Mouse (Mus musculus) CH12.LX (cell line): ENCODE measurements around the gene Ano10. TPM values are rescaled to one million over a fixed set of nuclear protein-coding genes. Genes with fewer than 3 reads are reported as not detected.

Source experiments
- DNase-seq: peaks from one replicate; pipeline ENCODE4 v3.0.0-alpha.2; 2013; ENCODE audit errors: extremely low read depth
- H3K27ac ChIP-seq: 2 replicates; pipeline ENCODE4 v1.5.1; 2012; ENCODE audit warnings: low read depth, mild to moderate bottlenecking, control low read depth, moderate library complexity; ENCODE audit not compliant: insufficient read depth
- H3K27me3 ChIP-seq: replicated peaks from 2 replicates; pipeline ENCODE3; 2012; ENCODE audit warnings: inconsistent platforms
- H3K36me3 ChIP-seq, 2 experiments: replicated peaks in 1 of 2; 2 replicates each; pipeline versions ENCODE3 to v1.6.1; 2012; ENCODE audit warnings: inconsistent platforms in 1 of 2, low read length in 1 of 2, mild to moderate bottlenecking in 1 of 2, mixed read lengths in 1 of 2, moderate library complexity in 1 of 2; ENCODE audit not compliant: control insufficient read depth in 1 of 2, insufficient read depth in 1 of 2
- H3K4me1 ChIP-seq, 2 experiments: 2 replicates each; pipeline ENCODE4 v1.6.1; 2012; ENCODE audit warnings: inconsistent platforms in 1 of 2, moderate library complexity in 1 of 2; ENCODE audit not compliant: insufficient read depth in 2 of 2, control insufficient read depth in 1 of 2
- H3K4me2 ChIP-seq: 2 replicates; pipeline ENCODE4 v1.6.1; 2012; ENCODE audit warnings: low read depth, mild to moderate bottlenecking, control low read depth; ENCODE audit not compliant: poor library complexity, insufficient read depth, severe bottlenecking
- H3K4me3 ChIP-seq, 3 experiments: fragments of 150-350 bp in 1 of 3; sonication (generic) in 1 of 3; replicated peaks in 1 of 3; 2 replicates each; pipeline versions ENCODE3 to v1.5.1; 2011 to 2012; ENCODE audit warnings: low read depth in 2 of 3, low read length in 2 of 3, mild to moderate bottlenecking in 2 of 3, moderate library complexity in 2 of 3, control low read depth in 1 of 3, improper control_type of control experiment in 1 of 3, inconsistent platforms in 1 of 3, mixed read lengths in 1 of 3; ENCODE audit not compliant: poor library complexity in 1 of 3
- H3K79me2 ChIP-seq: replicated peaks from 2 replicates; pipeline ENCODE4 v1.6.1; 2012; ENCODE audit warnings: mild to moderate bottlenecking, moderate library complexity; ENCODE audit not compliant: control insufficient read depth, poor library complexity, insufficient read depth, severe bottlenecking; ENCODE audit errors: extremely low read depth
- H3K9ac ChIP-seq: 2 replicates; pipeline ENCODE4 v1.6.1; 2012; ENCODE audit warnings: low read depth, mild to moderate bottlenecking, control low read depth, moderate library complexity; ENCODE audit not compliant: insufficient read depth
- H3K9me3 ChIP-seq: replicated peaks from 2 replicates; pipeline ENCODE3; 2012; ENCODE audit warnings: low read length, inconsistent platforms, mixed read lengths
- CHD1 ChIP-seq: IDR thresholded peaks from 2 replicates; pipeline ENCODE4 v1.6.1; 2012; ENCODE audit warnings: low read depth, low read length, improper control_type of control experiment, inconsistent platforms
- CTCF ChIP-seq, 2 experiments: IDR thresholded peaks in 1 of 2; conservative IDR thresholded peaks in 1 of 2; 2 replicates each; pipeline ENCODE4 v1.5.1; 2011 to 2012; ENCODE audit warnings: low read depth in 2 of 2, low read length in 2 of 2, improper control_type of control experiment in 1 of 2, inconsistent platforms in 1 of 2, mild to moderate bottlenecking in 1 of 2, moderate library complexity in 1 of 2
- GABPA ChIP-seq: IDR thresholded peaks from 2 replicates; pipeline ENCODE4 v1.6.1; 2012; ENCODE audit warnings: low read depth, low read length, improper control_type of control experiment, inconsistent platforms; ENCODE audit not compliant: insufficient replicate concordance
- HCFC1 ChIP-seq: IDR thresholded peaks from 2 replicates; pipeline ENCODE4 v1.6.1; 2012; ENCODE audit warnings: low read depth, mild to moderate bottlenecking, inconsistent platforms, low read length, improper control_type of control experiment
- IRF4 ChIP-seq: IDR thresholded peaks from 2 replicates; pipeline ENCODE4 v1.6.1; 2014; ENCODE audit warnings: low read depth, mild to moderate bottlenecking, inconsistent platforms, low read length, improper control_type of control experiment
- JUN ChIP-seq: IDR thresholded peaks from 2 replicates; pipeline ENCODE4 v1.6.1; 2011; ENCODE audit warnings: low read depth, mild to moderate bottlenecking, low read length, improper control_type of control experiment, moderate library complexity; ENCODE audit not compliant: insufficient read depth
- JUND ChIP-seq: conservative IDR thresholded peaks from 2 replicates; pipeline ENCODE4 v1.6.1; 2011; ENCODE audit warnings: low read depth, low read length, improper control_type of control experiment
- MAFK ChIP-seq: IDR thresholded peaks from 2 replicates; pipeline ENCODE4 v1.6.1; 2011; ENCODE audit warnings: low read length, improper control_type of control experiment; ENCODE audit not compliant: insufficient replicate concordance
- MXI1 ChIP-seq: IDR thresholded peaks from 2 replicates; pipeline ENCODE4 v1.6.1; 2011; ENCODE audit warnings: mild to moderate bottlenecking, low read depth, low read length, improper control_type of control experiment
- POLR2A ChIP-seq: IDR thresholded peaks from 2 replicates; pipeline ENCODE4 v1.6.1; 2011; ENCODE audit warnings: low read depth, mild to moderate bottlenecking, improper control_type of control experiment, low read length
- POLR2AphosphoS2 ChIP-seq: IDR thresholded peaks from 2 replicates; pipeline ENCODE4 v1.6.1; 2011; ENCODE audit warnings: low read depth, low read length, improper control_type of control experiment
- RAD21 ChIP-seq: IDR thresholded peaks from 2 replicates; pipeline ENCODE4 v1.6.1; 2011; ENCODE audit warnings: low read depth, mild to moderate bottlenecking, low read length, improper control_type of control experiment, moderate library complexity
- RCOR1 ChIP-seq: conservative IDR thresholded peaks from 2 replicates; pipeline ENCODE4 v1.6.1; 2012; ENCODE audit warnings: low read depth, mild to moderate bottlenecking, inconsistent platforms, low read length, improper control_type of control experiment
- SIN3A ChIP-seq: IDR thresholded peaks from 2 replicates; pipeline ENCODE4 v1.6.1; 2012; ENCODE audit warnings: low read length, improper control_type of control experiment, inconsistent platforms
- SMC3 ChIP-seq: IDR thresholded peaks from 2 replicates; pipeline ENCODE4 v1.6.1; 2011; ENCODE audit warnings: low read depth, low read length, improper control_type of control experiment
- USF1 ChIP-seq: IDR thresholded peaks from 2 replicates; pipeline ENCODE4 v1.6.1; 2014; ENCODE audit warnings: low read depth, mild to moderate bottlenecking, inconsistent platforms, low read length, improper control_type of control experiment
- USF2 ChIP-seq: conservative IDR thresholded peaks from 2 replicates; pipeline ENCODE4 v1.6.1; 2011; ENCODE audit warnings: low read depth, low read length, improper control_type of control experiment
- ZC3H11A ChIP-seq: IDR thresholded peaks from 2 replicates; pipeline ENCODE4 v1.6.1; 2012; ENCODE audit warnings: low read depth, mild to moderate bottlenecking, inconsistent platforms, low read length, improper control_type of control experiment
- ZMIZ1 ChIP-seq: IDR thresholded peaks from 2 replicates; pipeline ENCODE4 v1.6.1; 2012; ENCODE audit warnings: low read depth, mild to moderate bottlenecking, inconsistent platforms, low read length, improper control_type of control experiment
- dilution Hi-C: fragments of 300-500 bp; cut with MboI; formaldehyde crosslinking; loops from 2 replicates; pipeline ENCODE4 v1.14.3; 2020; ENCODE audit warnings: low sequenced_read_pairs; ENCODE audit not compliant: extremely low pct_unique_long_range_greater_than_20kb, extremely low pct_ligation_motif_present
- in situ Hi-C: fragments of 300-500 bp; cut with MboI; formaldehyde crosslinking; loops from 3 replicates; pipeline ENCODE4 v1.14.3; 2019; ENCODE audit warnings: low sequenced_read_pairs, low pct_ligation_motif_present, low pct_unique_long_range_greater_than_20kb, mixed read lengths
- polyA plus RNA-seq: library from polyadenylated mRNA; unstranded; fragments of >175 nt; gene quantifications from 2 replicates; pipeline ENCODE4 v1.2.1, GENCODE M21; 2012; ENCODE audit warnings: low read depth; ENCODE audit not compliant: insufficient read length
- total RNA-seq, 2 experiments: library from RNA; depleted of rRNA; stranded (reverse); fragments of 300-350 nt in 1 of 2; fragments of >200 nt in 1 of 2; gene quantifications; 2 replicates each; pipeline ENCODE4 v1.2.3; 2012 to 2014

Ano10 gene
- total and polyA plus RNA-seq, 3 experiments = 9.5 to 23.9 (median 12.2) TPM

DNA sequence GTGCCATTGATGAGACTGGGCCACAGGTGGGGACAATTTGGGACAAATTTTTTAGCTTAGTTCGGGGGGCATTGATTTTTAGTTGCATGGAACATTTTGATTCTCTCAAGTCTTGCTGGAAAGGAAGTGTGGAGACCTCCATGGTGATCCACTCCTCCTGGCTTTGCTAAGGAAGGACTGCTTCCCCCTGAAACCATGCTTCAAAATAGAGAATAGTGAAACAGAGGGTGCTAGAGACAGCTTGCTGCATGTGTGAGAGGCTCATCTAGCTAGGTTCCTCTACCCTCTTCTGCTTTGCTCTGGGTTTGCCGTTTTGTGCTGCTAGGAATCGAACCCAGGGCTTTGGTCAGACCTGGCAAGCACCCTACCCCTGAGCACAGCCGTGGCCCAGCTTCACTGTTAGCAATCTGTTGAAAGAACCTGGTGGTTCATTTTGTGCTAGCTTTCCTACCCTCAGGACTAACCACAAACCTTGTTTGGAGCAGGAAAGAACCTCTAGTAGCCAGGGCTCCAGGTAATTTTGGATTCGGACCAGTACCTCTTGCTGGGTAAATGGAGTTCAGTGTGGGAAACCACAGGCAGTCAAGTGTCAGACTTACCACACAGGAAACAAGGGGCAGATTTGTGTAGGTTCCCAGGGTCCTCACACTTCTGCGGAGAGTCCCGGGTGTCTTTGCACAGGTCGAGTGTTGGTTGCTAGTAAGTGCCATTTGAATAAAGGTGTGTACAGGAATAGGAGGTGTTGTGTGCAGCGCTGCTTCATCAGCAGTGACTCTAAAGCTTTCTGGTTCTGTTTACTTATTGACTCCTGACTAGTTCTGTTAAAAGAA lies 144.0 kb downstream of the Ano10 start:
- Histone ChIP-seq H3K9me3 (peaks cover under 1% of the 10 kb centered on the region), H3K27ac (no peak overlapping the region), H3K4me2 (no peak overlapping the region), H3K27me3 (no peaks in the 10 kb centered on the region), H3K79me2 (no peaks in the 10 kb centered on the region; the same call in 1 of the 2 replicates), H3K9ac (no peak overlapping the region), H3K36me3 (peaks cover 4 to 8% of the 10 kb centered on the region in 2 experiments), H3K4me1 (peaks cover 0 to 7% of the 10 kb centered on the region in 2 experiments; a peak in 2 of 4 replicates), H3K4me3 (no peak overlapping the region)
- in situ Hi-C loops = no loop called here
- no peak for DNase-seq
- TF ChIP-seq RCOR1 = no peak
- no peak for TF ChIP-seq JUND
- TF ChIP-seq USF2 = no peak
- no peak for TF ChIP-seq SIN3A
- dilution Hi-C loops = no loop called here

DNA sequence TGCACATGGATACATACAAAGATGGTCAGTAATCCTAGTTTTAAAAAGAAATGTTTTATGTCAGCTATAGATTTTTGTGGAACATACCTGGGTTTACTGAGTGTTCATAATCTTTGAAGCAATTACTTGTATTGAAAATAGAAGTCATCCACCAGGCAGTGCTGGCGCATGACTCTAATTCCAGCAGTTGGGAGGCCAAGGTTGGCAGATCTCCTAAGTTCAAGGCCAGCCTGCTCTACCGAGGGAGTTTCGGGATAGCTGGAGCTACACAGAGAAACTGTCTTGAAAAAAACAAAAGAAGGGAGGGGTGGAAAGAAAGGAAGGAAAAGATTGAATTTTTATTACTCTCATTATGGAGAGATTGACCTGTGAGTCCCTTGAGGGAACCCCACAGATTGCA lies 145.9 kb downstream of the Ano10 start:
- Histone ChIP-seq H3K9me3 (peaks cover 6% of the 10 kb centered on the region), H3K9ac (no peak overlapping the region), H3K4me3 (no peak overlapping the region), H3K79me2 (no peaks in the 10 kb centered on the region; the same call in 1 of the 2 replicates), H3K4me2 (no peak overlapping the region), H3K4me1 (peaks cover 0 to 7% of the 10 kb centered on the region in 2 experiments; a peak in 2 of 4 replicates), H3K27me3 (no peaks in the 10 kb centered on the region), H3K27ac (no peak overlapping the region), H3K36me3 (peaks cover 6 to 16% of the 10 kb centered on the region in 2 experiments)
- dilution Hi-C loops = no loop called here
- no peak for TF ChIP-seq JUN
- TF ChIP-seq HCFC1 = no peak
- TF ChIP-seq MAFK = no peak
- TF ChIP-seq USF1 = no peak
- TF ChIP-seq ZMIZ1 = no peak
- TF ChIP-seq GABPA = no peak
- no peak for TF ChIP-seq CHD1
- TF ChIP-seq CTCF (conservative IDR thresholded peaks at IDR 0.05 in 1 of 2, IDR thresholded peaks at IDR 0.05 in 1 of 2; ENCODE audit: low read depth in 2 of 2, low read length in 2 of 2) = no peak
- no peak for TF ChIP-seq MXI1
- no peak for TF ChIP-seq IRF4
- TF ChIP-seq POLR2A = no peak
- TF ChIP-seq SMC3 = no peak
- no peak for TF ChIP-seq RAD21
- no peak for TF ChIP-seq RCOR1
- no peak for TF ChIP-seq POLR2AphosphoS2
- TF ChIP-seq ZC3H11A = no peak
- no peak for DNase-seq
- in situ Hi-C loops = no loop called here
